Mouse (Mus musculus): ENCODE measurements around the gene Gdpd3.

The Gdpd3 gene

DNA sequence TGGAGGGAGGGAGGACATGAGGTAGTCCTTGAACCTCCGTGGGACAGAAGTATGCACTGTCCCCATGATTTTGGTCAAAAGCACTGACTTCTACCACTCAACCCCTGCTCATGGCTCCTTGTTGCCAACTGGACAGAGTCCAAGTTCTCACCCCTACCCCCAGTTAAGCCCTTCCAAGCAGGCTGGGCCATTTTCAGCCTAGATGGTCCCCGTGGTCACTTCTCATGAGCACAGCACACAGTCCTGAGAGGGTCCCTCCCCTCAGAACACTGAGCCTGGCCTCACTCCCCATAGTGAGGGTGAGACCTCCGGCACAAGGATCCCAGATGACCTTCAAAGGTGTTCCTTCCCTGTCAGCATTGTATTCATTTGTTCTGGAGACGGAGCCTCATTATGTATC is 23.0 kb downstream of the Gdpd3 start:
- no peak for DNase-seq (ENCODE audit: low spot score)

DNA sequence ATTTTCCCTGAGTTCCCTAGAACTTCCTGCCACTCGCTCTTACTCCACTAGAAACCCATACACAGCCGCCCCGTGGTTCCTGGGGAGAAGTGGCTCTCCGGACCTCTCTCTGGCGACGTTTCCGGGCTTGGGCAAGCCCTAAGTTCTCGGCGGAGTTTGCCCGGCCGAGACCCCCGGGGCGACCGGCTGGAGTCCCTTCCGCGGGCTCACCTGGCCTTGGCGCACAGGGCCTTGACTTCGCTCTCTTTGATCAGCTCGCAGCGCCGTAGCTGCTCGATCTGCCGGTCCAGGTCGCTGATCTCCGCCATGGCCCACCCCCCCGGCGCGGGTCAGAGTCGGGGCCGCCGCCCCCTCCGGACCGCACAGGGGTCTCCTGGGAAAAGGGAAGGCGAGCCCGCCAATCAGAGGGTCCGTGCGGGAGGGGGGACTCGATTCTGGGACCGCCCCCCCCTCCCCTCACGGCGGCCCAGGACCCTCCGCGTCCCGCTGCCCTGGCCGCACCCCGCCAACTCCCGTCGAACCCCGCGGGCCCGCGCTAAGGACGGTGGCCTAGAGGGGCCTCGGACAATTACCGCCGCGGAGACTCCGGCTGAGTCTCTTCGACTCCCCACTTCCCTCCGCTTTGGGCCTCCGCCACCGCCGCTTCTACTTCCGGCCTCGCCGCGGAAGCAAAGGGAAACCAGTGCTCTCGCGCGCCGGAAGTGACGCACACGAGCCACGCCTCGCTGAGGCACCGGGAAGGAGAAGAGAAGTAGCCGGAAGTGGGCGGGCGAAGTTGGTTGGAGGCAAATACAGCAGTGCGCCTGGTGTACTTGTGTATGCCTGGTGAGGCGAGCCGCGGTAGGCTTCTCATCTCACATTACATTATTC is 26.0 kb downstream of the Gdpd3 start, which contains the start of gene Ppp4c:
Ppp4c (minus strand) TSS at position 646 of the 870 bp plus-strand sequence.
- DNase-seq (ENCODE audit: low spot score), result peak; percentile 99

DNA sequence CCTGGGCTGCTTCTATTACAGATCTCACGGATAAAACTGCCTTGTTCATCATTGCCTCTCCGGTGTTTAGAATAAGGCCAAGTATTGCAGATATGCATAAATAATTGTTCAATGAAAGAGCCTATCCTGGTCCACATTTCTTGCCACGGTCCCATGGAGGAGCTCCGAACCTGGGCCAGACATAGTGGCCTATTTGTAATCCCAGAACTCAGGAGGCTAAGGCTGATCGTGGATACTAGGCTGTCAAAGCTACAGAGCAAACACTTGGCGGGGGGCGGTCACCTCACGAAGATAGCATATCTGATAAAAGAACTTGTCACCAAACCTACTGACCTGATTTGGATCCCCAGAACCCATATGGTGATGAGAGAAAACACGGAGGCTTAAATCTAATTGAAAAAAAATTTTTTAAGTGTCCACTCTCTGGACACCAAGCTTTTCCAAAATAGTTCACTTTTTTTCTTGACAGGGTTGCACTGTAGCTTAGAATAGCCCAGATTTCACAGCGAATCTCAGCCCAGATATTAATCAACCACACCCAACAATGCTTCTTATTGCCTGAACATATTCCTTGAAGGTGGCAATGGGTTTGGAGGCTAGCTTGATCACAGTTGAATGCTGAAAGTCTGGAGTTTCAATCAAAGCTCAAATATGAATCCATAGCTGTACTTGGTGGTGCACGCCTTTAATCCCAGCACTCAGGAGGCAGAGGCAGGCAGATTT is 26.7 kb downstream of the Gdpd3 start:
- DNase-seq (ENCODE audit: low spot score), result no peak

DNA sequence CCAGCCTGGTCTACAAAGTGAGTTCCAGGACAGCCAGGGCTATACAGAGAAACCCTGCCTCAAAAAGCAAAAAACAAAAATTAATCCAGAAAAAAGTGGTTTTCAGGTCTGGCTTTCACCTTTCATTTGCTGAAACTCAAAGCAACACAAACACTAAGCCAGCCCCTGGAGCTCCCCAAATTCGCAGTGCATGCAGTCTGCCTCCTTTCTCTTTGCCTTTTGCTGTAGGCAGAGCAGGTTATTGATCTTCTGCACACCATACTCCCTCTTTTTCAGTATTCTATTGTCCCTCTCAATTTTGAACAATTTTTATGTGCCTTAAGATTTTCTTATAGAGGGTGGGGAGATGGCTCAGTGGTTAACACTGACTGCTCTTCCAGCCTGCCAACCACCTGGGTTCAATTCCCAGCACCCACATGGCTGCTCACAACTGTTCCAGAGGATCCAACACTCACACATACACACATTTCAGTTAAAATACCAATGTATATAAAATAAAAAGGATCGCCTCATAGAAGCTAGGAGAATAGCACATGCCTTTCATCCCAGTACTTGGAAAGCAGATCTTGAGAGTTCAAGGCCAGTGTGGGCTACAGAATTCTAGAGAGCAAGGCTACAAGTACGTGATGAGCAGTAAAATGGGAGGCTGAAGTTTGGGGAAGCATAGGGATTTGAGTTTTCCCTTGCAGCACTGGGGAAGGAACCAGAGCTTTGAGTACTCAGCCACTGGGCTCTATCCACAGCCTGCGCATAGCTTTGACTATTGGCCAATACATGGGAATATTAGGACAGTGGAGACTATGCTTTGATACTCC is 27.5 kb downstream of the Gdpd3 start:
- DNase-seq (ENCODE audit: low spot score), result no peak

DNA sequence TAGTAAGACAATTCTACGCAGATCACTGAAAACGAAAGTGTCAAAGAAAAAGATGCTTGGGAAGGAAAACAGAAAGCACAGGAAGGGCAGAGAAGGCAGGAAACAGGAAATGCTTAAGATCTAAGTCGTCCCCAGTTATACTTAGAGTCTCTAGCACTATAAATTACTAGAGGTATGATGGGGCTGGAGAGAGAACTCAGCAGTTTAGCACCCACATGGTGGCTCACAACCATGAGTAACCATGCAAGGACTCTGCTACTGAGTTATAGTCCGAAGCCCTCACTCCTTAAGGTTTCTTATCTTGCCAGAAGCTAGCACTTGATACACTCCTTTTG is 28.1 kb downstream of the Gdpd3 start:
- DNase-seq (ENCODE audit: low spot score), result no peak

DNA sequence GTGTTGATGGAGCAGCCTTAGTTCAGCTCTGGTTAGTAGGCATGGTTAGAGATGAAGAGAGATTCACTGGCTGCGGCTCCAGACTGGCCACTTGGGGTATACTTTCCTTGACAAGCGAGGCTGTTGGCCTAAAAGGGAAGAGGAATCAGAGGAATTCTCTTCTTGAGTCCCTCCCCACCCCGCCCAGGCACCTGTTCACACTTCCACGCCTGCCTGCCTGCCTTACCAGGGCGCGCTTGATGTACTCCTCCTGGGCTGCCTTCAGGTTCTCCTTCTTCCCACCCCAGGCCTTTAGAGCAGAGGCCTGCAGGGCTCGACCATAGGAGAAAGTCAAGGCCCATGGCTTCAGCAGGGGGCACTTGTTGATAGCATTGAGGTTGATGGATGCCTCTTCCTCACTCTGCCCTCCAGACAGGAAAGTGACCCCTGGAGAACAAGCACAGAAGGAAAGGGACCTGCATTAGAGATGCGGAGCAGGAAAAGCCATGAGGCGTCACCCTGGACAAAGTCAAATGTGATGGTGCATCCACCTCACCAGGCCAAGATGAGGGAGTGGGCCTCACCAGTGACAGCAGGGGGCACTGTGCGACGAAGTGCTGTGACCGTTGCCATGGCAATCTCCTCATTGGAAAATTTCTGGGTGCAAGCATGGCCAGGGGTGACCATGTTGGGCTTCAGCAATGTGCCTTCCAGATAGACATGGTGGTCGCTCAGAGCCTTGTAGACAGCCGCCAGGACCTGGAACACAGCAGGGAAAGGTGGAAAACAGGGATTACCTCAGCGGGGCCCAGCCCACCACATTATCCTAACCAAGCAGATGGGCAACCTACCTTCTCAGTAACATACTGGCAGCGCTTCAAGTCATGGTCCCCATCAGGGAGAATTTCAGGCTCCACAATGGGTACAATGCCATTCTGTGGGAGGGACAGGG is 29.5 kb downstream of the Gdpd3 start:
- no peak for DNase-seq (ENCODE audit: low spot score)

DNA sequence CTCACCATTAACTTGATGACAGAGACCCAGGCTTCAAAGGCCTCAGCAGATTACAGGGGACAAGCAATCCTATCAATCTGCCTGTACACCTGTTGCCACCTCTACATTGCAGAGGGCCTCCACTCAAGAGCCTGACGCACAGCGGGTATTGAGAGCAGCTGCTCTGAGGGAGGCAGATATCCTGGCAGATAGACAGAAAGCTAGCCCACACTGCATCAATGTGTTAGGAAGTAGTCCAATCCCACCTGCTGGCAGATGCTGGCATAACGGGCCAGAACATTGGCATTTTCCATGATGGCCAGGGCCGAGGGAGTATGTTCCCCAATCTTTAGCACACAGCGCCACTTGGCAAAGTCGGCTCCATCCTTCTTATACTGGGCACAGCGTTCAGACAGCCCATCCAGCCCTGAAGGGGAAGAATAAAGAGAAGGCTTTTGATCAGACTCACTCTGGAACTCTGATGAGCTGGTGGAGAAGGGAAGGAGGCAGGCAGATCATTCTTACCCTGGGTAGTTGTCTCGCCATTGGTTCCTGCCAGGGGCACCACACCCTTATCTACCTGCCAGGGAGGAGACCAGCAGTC is 30.3 kb downstream of the Gdpd3 start:
- DNase-seq (ENCODE audit: low spot score), result no peak

DNA sequence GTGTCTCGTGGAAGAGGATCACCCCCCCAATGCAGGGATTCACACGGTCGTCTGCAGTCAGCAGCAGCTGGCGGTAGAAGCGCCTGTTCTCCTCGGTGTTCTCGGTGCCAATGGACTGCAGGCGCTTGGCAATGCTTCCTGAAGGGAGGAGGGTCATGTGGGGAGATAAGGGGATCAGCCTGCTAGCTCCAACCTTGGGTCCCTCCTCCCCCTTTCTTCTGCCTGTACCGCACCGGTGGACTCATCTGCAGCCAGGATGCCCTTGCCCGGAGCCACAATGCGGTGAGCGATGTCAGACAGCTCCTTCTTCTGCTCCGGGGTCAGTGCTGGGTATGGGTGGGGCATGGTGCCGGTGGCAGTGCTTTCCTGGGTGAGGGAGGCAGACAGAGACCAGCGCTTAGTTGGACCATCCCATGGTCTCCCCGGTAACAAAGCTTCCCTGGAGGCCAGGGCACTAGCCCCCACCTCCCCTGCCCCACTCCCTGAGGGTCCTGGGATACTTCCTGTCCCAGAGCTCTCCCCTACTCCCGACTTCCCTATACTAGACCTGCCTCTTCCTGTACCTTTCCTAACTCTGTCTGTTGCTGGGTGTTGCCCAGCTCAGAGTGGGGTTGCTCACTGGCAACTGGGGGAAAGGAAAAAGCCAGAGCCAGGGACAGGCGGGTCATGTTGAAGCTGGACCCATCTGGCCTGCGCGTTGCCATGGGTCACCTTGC is 31.4 kb downstream of the Gdpd3 start, which contains the start of gene Fam57b:
Fam57b (plus strand) TSS at position 258 of the 716 bp plus-strand sequence.
- no peak for DNase-seq (ENCODE audit: low spot score)

DNA sequence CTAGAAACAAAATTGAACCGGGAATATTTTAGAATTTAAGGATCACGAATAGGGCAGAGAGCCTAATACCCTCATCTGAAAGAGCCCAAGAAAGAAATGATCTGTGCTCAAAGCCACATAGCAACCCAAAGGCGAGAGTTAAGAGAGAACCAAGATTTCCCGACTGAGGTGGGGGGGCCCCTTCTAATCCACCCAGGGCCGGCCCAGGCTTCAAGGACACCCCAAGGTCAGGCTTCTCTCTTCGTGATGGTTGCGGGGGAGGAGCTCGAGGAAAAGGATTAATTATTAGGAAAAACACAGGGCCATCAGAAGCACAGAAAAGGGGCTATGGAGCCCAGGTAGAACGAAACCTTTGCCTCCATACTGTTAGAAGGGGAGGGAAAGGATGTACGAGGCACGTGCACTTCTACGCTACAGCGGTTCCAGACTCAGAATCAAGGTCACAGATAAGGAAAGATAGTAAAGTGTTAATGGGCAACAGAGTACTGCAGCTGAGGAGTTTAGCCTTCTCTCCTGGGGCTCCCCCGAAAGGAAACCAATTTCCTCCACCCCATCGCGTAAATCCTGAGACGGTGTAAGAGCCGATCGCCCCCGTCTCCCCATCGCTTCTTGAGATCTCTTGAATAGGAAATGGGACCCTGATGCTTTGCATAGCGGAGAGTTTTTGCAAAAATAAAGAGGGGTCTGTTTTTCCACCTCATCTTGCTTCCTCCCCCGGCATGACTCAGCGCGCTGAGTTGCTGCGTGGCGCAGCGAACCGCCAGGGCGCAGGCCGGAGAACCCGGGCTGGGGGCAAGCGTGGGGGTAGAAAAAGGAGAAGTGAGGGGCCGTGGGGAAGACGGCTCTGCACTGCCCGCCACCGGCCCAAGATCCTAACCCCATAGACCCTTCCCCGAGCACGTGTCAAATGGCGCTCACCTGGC is 32.3 kb downstream of the Gdpd3 start:
- no peak for DNase-seq (ENCODE audit: low spot score)

DNA sequence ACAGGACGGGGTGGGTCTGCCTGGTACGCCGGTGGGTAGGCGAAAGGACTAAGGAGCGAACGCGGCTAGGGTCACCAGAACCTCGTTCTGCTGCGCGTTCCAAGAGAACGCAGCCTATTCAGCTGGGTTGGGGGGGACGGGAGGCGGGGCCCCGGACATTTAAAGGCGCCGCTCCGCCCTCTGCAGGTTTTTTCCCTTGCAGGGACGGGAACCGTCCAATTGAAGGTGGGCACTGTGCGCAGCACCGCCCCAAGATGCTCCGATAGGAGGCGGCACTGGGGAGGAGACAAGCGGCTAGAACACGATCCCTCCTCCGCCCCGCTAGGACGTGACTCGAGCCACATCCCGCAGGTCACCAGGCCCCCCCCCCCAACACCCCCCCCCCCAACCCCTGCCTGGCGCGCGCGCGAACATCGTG is 32.9 kb downstream of the Gdpd3 start:
- DNase-seq (ENCODE audit: low spot score), result peak; percentile 99

DNA sequence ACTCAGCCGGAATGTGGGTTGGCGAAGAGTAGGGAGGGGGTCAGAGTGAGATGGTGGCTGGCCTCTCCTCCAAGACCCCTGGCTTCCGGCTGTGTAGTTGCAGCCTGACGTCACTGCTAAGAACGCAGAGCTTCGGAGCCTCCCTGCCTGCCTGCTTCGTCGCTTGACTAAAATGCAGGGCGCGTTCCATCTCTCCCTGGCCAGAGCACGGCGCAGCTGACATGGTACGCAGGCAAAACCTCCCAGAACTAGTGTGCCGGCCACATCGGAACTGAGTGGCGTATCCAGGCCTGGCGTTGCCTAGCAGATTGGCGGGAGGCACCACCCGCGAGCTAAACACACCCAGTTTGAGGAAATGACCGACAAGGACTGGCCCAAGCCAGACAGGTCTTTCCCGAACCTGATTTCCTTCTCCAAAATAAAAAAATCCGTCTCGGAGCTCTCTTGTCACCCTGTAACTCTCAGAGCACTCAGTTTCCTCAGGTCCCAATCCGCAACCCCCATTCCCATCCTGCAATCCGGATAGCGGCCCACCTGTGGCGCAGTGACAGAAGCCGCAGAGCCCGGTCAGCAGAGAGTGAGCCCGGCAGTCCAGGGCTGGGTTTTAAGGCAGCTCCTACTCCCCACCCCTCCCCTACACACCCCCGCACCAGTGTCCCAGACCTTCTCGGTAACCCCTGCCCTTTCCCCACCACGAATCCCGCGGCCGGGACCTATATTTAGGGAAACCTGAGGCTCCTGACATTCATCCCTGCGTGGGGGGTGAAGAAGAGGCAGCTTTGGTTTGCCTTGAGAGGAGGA is 33.5 kb downstream of the Gdpd3 start:
- DNase-seq (ENCODE audit: low spot score), result no peak

DNA sequence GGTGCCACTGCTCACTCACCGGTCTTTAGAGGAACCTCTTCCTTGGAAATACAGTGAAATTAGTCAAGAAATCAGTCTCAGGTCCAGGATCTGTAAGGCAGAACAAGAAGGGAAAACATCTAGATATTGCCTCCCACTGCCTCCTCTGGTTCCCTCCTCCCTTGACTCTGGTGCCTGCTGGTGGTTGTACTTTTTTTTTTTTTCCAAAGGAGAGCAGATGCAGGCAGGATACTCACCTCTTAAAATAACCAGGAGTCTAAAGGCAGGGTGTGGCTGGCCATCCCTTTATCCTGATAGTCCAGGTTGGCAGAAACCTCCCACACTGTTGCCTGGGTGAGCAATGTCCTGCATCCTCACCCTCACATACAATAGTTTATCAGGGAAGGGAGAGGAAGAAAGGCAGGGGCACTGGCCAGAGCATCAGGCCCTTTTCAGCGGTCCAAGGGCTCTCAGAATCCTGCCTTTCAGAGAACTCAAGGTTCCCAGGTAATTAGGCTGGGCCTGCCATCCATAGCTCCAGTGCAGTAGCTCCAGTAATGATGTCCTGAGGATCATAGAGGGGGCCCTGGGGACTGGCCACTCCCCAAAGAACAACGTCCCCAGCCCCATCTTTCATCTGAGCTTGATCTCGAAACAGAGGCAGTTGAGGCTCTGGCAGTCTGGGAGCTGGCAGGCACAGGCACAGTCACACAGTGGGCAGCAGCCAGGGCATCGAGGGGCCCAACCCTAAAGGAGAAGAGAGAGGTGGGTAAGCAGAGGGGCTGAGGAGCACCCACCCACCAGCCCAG is 34.3 kb downstream of the Gdpd3 start:
- no peak for DNase-seq (ENCODE audit: low spot score)

DNA sequence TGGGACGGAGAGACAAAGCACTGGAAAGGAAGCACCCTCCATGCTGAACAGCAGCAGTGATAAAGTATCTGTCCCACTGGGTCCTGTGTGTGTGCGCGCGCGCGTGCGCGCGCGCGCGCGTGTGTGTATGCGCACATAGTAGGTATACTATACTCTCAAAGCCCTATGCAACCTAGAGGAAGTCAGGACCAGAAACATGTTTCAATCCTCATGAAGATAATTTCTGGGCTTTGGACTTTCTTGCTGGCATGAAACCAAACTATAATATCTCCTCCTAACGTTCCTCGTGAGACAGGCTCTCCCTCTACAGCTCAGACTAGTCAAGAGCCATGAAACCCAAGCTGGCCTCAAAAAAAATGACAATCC is 34.9 kb downstream of the Gdpd3 start:
- no peak for DNase-seq (ENCODE audit: low spot score)

DNA sequence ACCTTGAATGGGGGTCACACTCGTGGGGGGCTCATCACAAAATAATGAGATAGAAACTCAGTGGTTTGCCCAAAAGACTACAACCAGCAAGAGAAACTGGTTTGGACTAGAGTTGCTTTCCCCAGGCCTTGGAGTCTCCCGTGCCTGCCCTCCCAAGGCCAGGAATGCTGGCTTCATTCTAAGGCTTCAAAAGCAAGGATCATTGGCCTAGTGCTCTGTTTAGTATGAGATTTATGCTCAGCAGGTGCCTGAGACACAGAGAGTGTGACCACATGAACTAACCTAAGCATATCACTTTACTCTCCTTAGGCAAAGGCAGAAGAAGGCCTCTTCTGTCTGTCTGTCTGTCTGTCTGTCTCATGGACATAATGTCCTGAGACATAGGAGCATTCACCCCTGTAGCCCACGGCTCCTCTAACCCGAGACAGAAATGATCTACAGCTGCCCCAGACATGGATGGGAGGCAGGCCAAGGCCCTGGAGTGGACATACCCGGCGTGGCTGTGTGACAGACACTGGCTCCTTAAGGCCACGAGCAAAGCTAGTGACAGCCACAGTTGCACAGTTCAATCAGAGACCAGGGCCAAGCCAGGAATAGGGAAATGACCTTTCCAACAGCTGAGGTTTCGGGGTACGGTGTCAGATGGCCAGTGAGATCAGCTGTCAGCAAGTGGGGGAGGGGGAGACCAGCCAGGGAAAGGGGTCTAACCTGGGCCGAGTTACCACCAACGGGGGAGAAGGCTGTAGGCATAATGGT is 36.2 kb downstream of the Gdpd3 start:
- no peak for DNase-seq (ENCODE audit: low spot score)

DNA sequence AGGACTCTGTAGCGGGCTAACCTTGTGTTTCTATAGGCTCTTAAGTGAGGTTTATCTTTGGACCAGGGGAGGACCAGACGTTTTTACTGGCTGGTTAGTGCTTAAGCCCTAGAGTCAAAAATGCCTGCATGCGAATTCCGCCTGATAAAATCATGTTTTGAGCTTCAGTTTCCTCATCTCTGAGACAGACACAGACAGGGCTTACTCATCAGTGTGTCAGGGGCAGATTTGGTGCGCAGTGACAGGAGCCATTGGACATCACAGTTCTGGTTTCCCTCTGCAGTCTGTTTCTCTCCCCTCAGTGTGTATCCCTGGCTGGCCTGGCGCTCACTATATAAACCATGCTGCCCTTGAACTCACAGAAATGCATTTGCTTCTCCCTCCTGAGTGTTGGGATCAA is 37.0 kb downstream of the Gdpd3 start:
- no peak for DNase-seq (ENCODE audit: low spot score)

DNA sequence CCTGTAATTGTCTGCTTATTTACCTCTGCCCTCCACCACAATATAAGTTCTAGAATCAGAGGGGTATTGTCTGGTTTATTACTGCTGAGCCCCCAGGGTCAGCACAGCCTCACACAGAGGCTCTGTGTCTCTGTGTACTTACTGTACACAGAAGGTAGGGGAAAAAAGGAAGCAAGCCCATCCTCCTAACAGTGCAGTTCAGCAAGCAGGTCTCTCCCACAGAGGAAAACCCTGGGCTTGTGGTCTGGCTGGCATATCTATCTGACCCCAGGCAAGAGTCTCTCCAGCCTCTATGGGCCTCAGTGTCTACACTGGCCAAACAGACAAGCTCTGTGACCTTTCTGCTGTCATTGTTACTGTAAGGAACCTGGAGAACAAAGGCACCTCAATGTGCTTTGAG is 37.6 kb downstream of the Gdpd3 start:
- DNase-seq (ENCODE audit: low spot score), result no peak

DNA sequence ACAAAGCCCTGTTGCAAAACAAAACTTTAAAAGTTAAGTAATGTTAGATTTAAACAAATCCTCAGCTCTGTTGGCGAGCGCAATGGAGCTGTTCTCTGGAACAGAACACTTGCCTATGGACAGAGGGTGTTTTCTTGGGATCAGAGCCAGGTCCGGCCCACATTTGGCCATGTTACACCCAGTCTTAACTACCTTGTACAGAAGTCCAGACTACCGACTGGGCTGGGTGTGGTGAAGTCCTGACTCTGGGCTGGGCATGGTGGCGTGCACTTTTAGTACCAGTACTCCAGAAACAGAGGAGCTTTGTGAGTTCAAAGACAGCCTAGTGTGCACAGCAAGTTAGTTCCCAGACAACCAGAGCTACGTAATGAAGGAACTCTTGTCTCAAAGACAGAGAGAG is 40.8 kb downstream of the Gdpd3 start:
- no peak for DNase-seq (ENCODE audit: low spot score)
